Mouse (Mus musculus) c-Kit-positive CD71-negative TER-119-negative erythroid progenitor cells, embryonic 14.5 days (primary cell): Measurements from ENCODE around the gene Ncapd2.
"Not testable (repeated sequence)": the region's sequence is repeated elsewhere in the genome, so short reads cannot be mapped to it uniquely, and the experiment has no call there.

Experiments used
- DNase-seq: peaks from one replicate; pipeline ENCODE4 v3.0.0-alpha.2; 2013; ENCODE audit warnings: low read depth

The Ncapd2 gene

GRCm38 (mm10) chr6:125164672-125165327, 26.7 kb downstream of the Ncapd2 start:
- DNase-seq = no peak

GRCm38 (mm10) chr6:125163801-125164657, 27.5 kb downstream of the Ncapd2 start:
- no peak for DNase-seq

- not testable (repeated sequence) for DNase-seq
Measured at GRCm38 (mm10) chr6:125162615-125163305, 28.7 kb downstream of the Ncapd2 start.

GRCm38 (mm10) chr6:125161971-125162370, 29.5 kb downstream of the Ncapd2 start:
- peak; percentile 74 for DNase-seq

DNA sequence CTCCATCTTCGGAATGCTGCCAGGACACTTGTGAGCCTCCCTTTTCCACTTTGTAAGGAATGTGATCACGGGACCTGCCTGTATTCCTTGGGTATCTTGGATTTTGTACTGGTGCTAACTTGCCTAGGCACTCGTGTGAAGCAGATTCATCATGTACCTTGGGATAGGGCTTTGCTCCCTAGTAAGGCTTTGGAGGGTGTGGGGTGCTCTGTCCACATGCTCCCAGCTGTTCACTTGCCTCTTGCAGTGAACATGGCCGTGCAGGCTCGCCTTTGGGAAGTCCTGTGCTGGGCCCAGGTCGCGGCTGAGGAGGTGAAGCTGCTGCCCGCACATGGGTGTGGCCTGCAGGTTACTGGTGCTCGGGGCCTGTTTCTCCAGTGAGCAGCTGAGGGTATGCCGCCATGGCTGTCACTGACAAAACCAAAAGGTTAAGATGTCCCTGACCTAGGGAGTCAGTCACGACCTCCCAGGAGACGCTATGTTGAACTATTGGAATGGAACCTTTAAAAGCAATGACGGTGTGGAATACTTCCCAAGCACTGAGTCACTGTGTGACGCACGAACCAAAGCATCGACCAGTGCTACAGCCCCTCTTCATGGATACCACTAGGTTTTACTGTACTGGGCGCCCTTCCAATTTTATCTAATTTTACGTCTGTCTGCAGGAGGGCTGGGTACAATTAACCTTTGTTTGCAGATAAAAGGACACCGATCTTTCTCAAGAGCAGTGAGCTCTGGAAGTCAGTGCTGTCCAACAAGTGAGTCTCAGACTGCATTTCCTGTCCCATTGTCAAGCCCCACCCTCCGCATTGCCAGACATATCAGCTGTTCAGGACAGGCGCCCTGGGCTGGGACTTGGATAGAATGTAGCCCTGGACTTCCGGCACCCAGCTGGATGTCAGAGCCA, 30.4 kb downstream of the Ncapd2 start:
- no peak for DNase-seq

GRCm38 (mm10) chr6:125160558-125160853, 31.0 kb downstream of the Ncapd2 start:
- DNase-seq = no peak

DNA sequence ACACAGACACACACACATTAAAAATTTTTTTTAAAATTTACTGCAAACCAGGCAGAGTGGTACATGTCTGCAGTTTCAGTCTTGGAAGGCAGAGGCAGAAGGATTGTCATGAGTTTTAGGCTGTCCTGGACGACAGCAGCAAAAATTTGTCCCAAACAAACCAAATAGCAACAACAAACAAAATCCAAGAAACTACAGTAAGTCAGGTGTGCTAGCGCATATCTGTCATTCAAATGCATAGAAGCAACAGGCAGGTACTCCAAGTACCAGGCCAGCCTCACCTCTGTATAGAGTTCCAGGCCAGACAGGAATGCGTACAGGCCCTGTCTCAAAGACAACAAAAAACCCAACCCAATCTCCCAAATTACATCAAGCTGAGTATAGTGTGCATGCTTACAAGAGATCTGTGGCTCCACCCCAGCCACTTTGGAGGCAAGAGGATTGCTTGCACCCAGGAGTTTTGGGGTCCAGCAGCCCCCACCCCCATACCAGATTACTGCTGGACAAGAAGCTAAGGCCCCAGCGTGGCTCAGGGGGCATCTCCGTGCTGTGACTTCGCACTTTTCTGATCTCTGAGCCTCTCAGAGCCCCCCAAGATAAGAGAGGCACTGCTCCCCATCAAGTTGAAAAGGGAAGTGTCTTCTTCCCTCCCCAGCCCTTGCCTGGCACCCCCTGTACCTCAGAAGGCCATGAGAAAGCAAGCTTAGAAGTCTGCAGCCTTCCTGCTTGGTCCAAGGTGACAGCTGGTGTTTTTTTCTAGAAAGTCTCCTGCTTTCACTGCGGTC, 31.5 kb downstream of the Ncapd2 start:
- no peak for DNase-seq

DNA sequence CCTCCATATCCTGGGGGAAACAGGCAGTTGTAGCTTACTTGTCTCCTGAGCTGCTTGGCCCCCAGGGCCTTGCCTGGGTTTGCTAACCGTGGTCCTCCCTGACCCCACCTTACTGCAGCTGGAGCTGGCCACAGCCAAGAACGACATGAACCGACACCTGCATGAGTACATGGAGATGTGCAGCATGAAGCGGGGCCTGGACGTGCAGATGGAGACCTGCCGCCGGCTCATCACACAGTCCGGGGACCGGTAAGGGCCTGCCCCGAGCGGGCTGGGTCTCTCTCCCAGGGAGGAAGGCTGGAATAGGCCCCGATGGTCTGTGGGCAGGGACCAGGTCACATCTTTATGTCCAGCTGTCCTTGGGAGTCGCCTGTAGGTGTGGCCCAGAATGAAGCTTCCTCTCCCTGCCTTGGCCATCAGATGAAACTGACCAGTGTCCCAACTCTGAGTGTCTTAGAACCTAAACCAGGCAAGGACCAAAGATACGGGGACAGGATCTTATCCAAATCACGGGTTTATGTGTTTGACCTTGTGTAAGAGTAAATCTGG, 32.5 kb downstream of the Ncapd2 start:
- no peak for DNase-seq

DNA sequence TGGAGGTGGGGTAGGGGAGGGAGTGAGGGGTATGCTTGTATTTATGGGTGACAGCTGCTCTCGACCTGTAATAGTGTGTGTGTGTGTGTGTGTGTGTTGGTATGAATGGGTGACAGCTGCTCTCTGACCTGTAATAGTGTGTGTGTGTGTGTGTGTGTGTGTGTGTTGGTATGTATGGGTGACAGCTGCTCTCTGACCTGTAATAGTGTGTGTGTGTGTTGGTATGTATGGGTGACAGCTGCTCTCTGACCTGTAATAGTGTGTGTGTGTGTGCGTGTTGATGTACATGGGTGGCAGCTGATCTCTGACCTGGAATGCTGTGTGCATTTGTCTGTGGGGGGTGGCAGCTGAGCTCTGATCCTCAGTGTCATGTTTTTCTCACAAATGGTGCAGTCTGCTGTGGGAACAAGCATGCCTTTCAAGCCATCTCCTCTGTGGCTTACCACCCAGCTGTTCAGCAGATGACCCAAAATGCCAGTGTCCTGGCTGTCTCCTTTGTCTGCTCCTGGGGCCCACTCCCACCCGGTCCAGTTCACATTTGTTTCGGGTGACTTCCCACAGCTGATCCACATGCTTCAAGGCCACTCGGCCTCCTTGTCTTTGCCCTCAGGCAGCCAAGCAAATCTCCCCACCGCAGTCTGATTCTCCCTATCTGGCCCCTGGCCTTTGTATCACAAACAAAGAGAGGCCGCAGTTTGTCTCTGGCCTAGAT, 34.4 kb downstream of the Ncapd2 start:
- no peak for DNase-seq

- DNase-seq = no peak
Measured at GRCm38 (mm10) chr6:125156491-125156890, 35.0 kb downstream of the Ncapd2 start.

DNA sequence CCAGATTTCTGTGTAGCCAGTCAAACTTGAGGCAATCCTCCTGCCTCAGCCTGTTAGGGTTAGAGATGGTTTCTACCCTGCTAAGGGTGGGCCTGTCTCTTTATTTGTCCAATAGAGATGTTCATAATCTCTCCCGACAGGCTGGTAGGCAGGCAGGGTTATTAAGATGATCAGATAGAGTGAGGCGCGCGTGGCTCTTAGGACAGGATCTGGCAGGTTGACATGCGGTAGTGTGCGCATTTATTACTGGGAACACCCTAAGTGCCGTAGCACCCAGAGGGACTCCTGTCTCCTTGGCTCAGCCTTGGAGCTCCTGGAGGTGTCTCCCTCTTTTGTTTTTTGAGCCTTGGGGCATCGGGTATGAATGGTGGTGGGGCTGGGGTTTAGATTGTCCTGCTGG, 36.2 kb downstream of the Ncapd2 start:
- no peak for DNase-seq

GRCm38 (mm10) chr6:125154550-125154949, 37.0 kb downstream of the Ncapd2 start:
- DNase-seq = no peak

- DNase-seq = no peak
Measured at GRCm38 (mm10) chr6:125153682-125154081, 37.8 kb downstream of the Ncapd2 start.

DNA sequence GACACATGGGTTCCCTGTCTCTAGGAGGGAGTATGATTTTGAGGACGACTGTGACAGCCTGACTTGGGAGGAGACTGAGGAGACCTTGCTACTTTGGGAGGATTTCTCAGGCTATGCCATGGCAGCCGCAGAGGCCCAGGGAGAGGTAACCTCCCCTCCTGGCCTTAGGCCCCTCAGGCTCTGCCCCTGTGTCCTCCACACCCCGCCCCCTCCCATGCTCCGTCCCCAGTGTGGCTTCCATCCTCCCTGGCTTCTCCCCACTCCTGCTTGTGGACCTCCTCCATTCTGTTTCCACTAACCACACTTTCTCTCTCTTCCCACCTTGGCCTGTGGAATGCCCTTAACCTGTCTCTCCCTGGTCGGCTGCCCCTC, 38.5 kb downstream of the Ncapd2 start:
- no peak for DNase-seq

DNA sequence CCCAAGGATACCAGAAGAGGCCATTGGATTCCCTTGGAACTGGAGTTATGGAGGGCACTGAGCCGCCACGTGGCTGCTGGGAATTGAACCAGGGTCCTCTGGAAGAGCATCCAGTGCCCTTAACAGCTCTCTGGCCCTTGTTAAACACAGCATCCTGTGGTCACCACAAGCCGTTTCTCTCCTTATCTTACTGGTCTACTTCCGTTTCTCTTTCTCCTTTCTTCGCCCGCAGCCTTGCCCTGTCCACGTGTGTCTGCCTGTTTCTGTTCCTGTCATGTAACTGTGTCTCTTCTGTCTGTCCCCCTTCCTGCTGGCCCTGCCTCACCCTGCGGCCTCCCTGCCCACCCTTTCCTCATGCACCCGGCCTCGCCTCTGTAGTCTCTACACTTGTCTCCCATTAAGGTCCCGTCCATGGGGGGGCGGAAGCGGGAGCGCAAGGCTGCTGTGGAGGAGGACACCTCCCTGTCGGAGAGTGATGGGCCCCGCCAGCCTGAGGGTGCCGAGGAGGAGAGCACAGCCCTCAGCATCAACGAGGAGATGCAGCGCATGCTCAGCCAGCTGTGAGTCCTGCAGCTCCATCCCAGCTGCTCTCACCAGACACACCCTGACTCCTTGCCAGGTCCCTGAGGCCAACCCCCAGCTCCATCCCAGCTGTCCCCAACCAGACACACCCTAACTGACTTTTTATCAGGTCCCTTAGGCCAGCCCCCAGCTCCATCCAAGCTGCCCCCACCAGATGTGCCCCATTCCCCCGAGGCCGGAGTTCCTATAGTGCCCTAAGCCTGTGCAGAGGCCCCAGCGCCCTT, 39.1 kb downstream of the Ncapd2 start:
- no peak for DNase-seq

DNA sequence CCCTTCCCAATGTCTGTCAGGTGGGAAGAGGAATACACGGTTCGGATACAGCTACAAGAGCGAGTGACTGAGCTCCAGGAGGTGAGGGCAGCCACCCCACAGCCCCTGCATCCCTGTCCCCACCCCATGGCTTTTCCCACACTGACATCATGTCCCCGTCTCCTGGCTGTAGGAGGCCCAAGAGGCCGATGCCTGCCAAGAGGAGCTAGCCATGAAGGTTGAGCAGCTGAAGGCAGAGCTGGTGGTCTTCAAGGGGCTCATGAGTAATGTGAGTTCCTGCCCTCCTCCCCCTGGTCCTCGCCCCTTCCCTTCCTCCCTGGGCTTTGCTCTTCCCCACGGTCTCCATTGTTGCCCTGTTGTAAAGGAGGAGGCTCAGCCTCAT, 41.9 kb downstream of the Ncapd2 start:
- no peak for DNase-seq

GRCm38 (mm10) chr6:125148926-125149568, 42.5 kb downstream of the Ncapd2 start:
- no peak for DNase-seq

DNA sequence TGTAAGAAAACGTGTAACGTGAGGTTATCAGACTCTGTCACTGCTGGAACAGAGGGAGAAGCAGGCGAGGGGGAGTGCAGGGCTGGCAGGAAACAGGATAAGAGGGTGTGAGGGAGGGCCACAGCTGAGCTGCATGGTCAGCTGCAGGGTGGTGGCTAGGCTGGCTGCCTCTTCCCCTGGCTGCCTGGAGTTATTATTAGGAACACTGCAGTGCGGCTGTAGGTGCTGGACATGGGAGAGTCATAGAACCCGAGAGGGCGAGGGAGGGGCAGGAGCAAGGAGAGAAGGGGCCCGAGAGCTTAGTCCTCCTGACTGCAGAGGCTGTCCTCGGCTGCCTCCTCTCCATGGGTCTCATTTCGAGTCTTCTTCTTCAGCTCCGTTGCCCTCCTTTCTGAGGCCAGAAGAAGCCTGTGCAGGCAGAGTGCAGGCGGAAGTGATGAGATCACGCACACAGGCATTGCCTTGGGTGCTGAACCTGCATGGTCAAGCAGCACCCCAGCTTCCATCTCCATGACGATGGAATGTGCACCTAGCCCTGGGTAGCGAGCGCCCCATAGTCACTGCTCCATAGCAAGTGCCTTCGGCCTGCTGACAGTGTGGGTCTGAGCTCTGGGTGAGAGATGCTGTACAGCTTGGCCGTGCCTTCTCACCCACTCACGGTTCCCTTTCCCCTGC, 43.1 kb downstream of the Ncapd2 start:
- DNase-seq = no peak
